Mouse (Mus musculus) gastrocnemius, postnatal 4 days (tissue): ENCODE data around the gene Smad3. TPM values are rescaled to one million over a fixed set of nuclear protein-coding genes. Genes with fewer than 3 reads are reported as not detected.

Experiments
- DNase-seq, 2 experiments: peaks; one replicate each; pipeline ENCODE4 v3.0.0; 2021 to 2022; ENCODE audit warnings: low spot score in 2 of 2, mixed read lengths in 2 of 2
- total RNA-seq, 2 experiments: library from RNA; stranded (reverse); gene quantifications; 2 replicates each; pipeline ENCODE4 v1.2.3; 2021

Gene Smad3
- total RNA-seq, 2 experiments from 2014 or later = 42.9 to 44.6 TPM

DNA sequence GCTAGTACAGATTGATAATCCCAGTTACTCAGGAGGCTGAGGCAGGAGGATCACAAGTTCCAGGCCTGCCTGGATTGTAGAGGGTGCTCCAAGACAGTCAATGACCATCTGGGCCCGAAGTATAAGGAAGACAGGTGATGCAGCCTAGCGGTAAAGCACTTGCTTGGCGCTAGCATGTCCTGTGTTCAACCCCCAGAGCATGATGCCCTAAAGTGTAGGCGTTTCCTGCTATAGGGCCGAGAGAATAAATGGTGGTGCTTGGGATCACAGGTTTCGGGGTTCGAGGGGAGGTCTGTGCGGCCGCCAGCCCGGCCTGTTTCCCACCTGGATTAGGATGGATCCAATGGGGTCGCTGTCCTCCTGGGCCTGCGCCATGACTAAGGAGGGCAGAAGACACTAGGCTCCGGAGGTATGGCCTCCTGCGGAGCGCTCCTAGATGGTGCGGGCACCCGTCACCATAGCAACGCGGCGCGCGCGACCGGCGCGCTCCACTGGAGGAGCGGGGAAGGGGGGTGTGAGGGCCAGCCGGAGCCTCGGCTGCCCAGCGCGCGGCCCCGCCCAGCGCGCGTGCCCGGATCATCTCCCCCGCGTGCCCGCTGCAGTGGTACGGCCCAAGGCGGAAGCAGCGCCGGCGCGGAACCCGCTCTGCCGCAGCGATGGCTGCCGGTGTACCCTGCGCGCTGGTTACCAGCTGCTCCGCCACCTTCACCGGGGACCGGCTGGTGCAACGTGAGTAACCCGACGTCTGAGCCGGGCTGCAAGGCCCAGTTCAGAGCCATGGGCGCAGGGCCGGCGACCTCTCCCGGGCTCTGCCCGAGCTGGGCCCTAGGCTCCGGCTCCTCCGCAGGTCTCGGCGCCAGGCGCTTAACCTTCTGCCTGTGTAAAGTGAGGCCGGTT is 155.5 kb downstream of the Smad3 start, which contains the start of the genes Iqch and Aagab:
Gene Iqch (minus strand): TSS at position 451 of the 897 bp plus-strand sequence.
Gene Aagab (plus strand): TSS at position 618 of the 897 bp plus-strand sequence.
- peak; percentile 92 to 95 for DNase-seq

Other genes with a start within 250 kb of the Smad3 start
- gene Iqch, start 155.5 kb downstream of the Smad3 start, total RNA-seq = not detected
- gene Aagab, start 155.3 kb downstream of the Smad3 start, total RNA-seq = 10 to 100 TPM; 10.8 to 13.4 TPM